Mouse (Mus musculus) cerebellum, adult 2 months (tissue): ENCODE data around the gene Cacna1a. TPM values are rescaled to one million over a fixed set of nuclear protein-coding genes. Genes with fewer than 3 reads are reported as not detected.

Source experiments
- DNase-seq, 2 experiments: peaks; one replicate each; pipeline ENCODE4 v3.0.0; 2021
- H3K27ac ChIP-seq: fragments of 200-500 bp; 2 replicates; pipeline ENCODE4 v1.5.1; 2012; ENCODE audit warnings: low read length, control low read depth, inconsistent platforms; ENCODE audit not compliant: insufficient read depth
- H3K27me3 ChIP-seq: fragments of 200-500 bp; 2 replicates; pipeline ENCODE4 v1.6.1; 2012; ENCODE audit warnings: inconsistent platforms, mild to moderate bottlenecking, low read length, moderate library complexity; ENCODE audit not compliant: control insufficient read depth, insufficient read depth
- H3K4me1 ChIP-seq: fragments of 200-500 bp; 2 replicates; pipeline ENCODE4 v1.6.1; 2011; ENCODE audit warnings: low read length; ENCODE audit not compliant: control insufficient read depth, insufficient read depth
- H3K4me3 ChIP-seq: fragments of 200-500 bp; replicated peaks from 2 replicates; pipeline ENCODE3; 2011; ENCODE audit warnings: mild to moderate bottlenecking, low read depth, low read length, control low read depth; ENCODE audit not compliant: insufficient read depth
- CTCF ChIP-seq: fragments of 200-500 bp; IDR thresholded peaks from 2 replicates; pipeline ENCODE4 v1.5.1; 2011; ENCODE audit warnings: low read depth, mild to moderate bottlenecking, control low read depth, low read length, moderate library complexity, borderline replicate concordance; ENCODE audit not compliant: insufficient read depth
- POLR2A ChIP-seq: fragments of 200-500 bp; IDR thresholded peaks from 2 replicates; pipeline ENCODE4 v1.6.1; 2011; ENCODE audit warnings: low read length, control low read depth, borderline replicate concordance; ENCODE audit not compliant: insufficient read depth
- WGBS: fragments of 180-500 bp; shearing (Covaris S2); methylation state at CpG from one replicate; pipeline ENCODE4 v1.1.7; 2018; 5-methylcytosine and 5-hydroxymethylcytosine counted together
- polyA plus RNA-seq: library from polyadenylated mRNA; depleted of rRNA; stranded (reverse); fragments of >200 nt; gene quantifications from 2 replicates; pipeline ENCODE4 v1.2.3, GENCODE M21; 2012

The Cacna1a gene
- polyA plus RNA-seq, 1 experiment, result 220 TPM

GRCm38 (mm10) chr8:84428034-84428433 is 39.8 kb downstream of the Cacna1a start:
- TF ChIP-seq CTCF, result no peak
- no peak; the same call in 1 of the 2 replicates for TF ChIP-seq POLR2A
- 7% methylated on average over 5 of the region's 5 CpGs for WGBS

GRCm38 (mm10) chr8:84429014-84429413 is 40.8 kb downstream of the Cacna1a start:
- DNase-seq, result no peak
- 26% methylated on average over 4 of the region's 4 CpGs for WGBS
- Histone ChIP-seq H3K27ac (peak overlapping the region; percentile 36; the same call in 1 of the 2 replicates), H3K4me3 (no peak overlapping the region), H3K27me3 (no peaks in the 10 kb centered on the region), H3K4me1 (peaks cover 63% of the 10 kb centered on the region)
- TF ChIP-seq CTCF, result no peak
- no peak for TF ChIP-seq POLR2A

More at GRCm38 (mm10) chr8:84428034-84428433, 39.8 kb downstream of the Cacna1a start:
- H3K27me3 ChIP-seq, result no peaks in the 10 kb centered on the region
- peaks cover 65% of the 10 kb centered on the region for H3K4me1 ChIP-seq
- no peak overlapping the region for H3K4me3 ChIP-seq
- peak; percentile 61 to 81 for DNase-seq
- peak overlapping the region; percentile 84 for H3K27ac ChIP-seq

GRCm38 (mm10) chr8:84429492-84429891 is 41.3 kb downstream of the Cacna1a start:
- H3K27ac ChIP-seq, result peak overlapping the region; percentile 36

GRCm38 (mm10) chr8:84435370-84435769 is 47.1 kb downstream of the Cacna1a start:
- 11% methylated on average over 10 of the region's 10 CpGs for WGBS
- Histone ChIP-seq H3K27me3 (no peaks in the 10 kb centered on the region), H3K27ac (peak overlapping the region; percentile 57), H3K4me1 (peaks cover 48% of the 10 kb centered on the region), H3K4me3 (no peak overlapping the region)
- TF ChIP-seq CTCF, result no peak
- no peak for TF ChIP-seq POLR2A
- peak in 1 of 2 experiments; percentile 53 for DNase-seq

More at GRCm38 (mm10) chr8:84429492-84429891, 41.3 kb downstream of the Cacna1a start:
- WGBS, result 11% methylated on average over 5 of the region's 5 CpGs
- Histone ChIP-seq H3K4me3 (no peak overlapping the region), H3K4me1 (peaks cover 63% of the 10 kb centered on the region), H3K27me3 (no peaks in the 10 kb centered on the region)
- TF ChIP-seq CTCF (no peak), POLR2A (no peak)
- DNase-seq, result no peak

GRCm38 (mm10) chr8:84439813-84440212 is 51.6 kb downstream of the Cacna1a start:
- H3K4me3 ChIP-seq, result no peak overlapping the region
- WGBS, result 6% methylated on average over 7 of the region's 7 CpGs
- peak; percentile 87 to 94 for DNase-seq
- peaks cover 55% of the 10 kb centered on the region for H3K4me1 ChIP-seq
- peak overlapping the region; percentile 40; the same call in 1 of the 2 replicates for H3K27ac ChIP-seq
- TF ChIP-seq CTCF (no peak), POLR2A (0 out of 2 replicates have a peak, but pooled peaks have one; percentile 8)
- no peaks in the 10 kb centered on the region for H3K27me3 ChIP-seq

GRCm38 (mm10) chr8:84442043-84442442 is 53.8 kb downstream of the Cacna1a start:
- Histone ChIP-seq H3K4me3 (no peak overlapping the region), H3K27me3 (no peaks in the 10 kb centered on the region), H3K4me1 (peaks cover 52% of the 10 kb centered on the region), H3K27ac (0 out of 2 replicates have a peak overlapping the region, but pooled peaks have one; percentile 38)
- no peak for TF ChIP-seq POLR2A
- TF ChIP-seq CTCF, result no peak
- no peak for DNase-seq
- 6% methylated on average over 1 of the region's 1 CpGs for WGBS

- Histone ChIP-seq H3K4me3 (no peak overlapping the region), H3K27me3 (no peaks in the 10 kb centered on the region), H3K27ac (peak overlapping the region; percentile 83), H3K4me1 (peaks cover 59% of the 10 kb centered on the region)
- WGBS, result 10% methylated on average over 9 of the region's 9 CpGs
- TF ChIP-seq CTCF, result no peak
- no peak for TF ChIP-seq POLR2A
- DNase-seq, result peak; percentile 80 to 87
Measured at GRCm38 (mm10) chr8:84446571-84446991, 58.3 kb downstream of the Cacna1a start.

GRCm38 (mm10) chr8:84454532-84454931 is 66.3 kb downstream of the Cacna1a start:
- whole genome bisulfite sequencing, result 26% methylated on average over 6 of the region's 6 CpGs
- no peak overlapping the region for H3K4me3 ChIP-seq
- peak; percentile 48 to 59 for DNase-seq
- TF ChIP-seq CTCF (no peak), POLR2A (no peak)
- H3K4me1 ChIP-seq, result peaks cover 73% of the 10 kb centered on the region
- H3K27me3 ChIP-seq, result no peaks in the 10 kb centered on the region
- H3K27ac ChIP-seq, result no peak overlapping the region
